Mouse (Mus musculus): Measurements from ENCODE around the gene Dmgdh.

- TF ChIP-seq GATA1 (IDR thresholded peaks at IDR 0.05; ENCODE audit: low read length) (no peak), TAL1 (IDR thresholded peaks at IDR 0.05; ENCODE audit: low read length) (no peak)
Measured at GRCm38 (mm10) chr13:93632927-93633326, 41.3 kb upstream of the Dmgdh start.
